Mouse (Mus musculus): ENCODE measurements at regions not wholly inside any gene's neighbourhood (a gene's known extent, or its start where the extent isn't known, plus 50 kb on each side); places are given as distances from the start of the nearest gene placed in this dataset.

- TF ChIP-seq SMC3 (IDR thresholded peaks at IDR 0.05; ENCODE audit: low read depth, low read length) (no peak), MEF2A (IDR thresholded peaks at IDR 0.05; ENCODE audit: extremely low read depth, insufficient replicate concordance, low read depth, low read length, poor library complexity, severe bottlenecking) (no peak), POLR2A (IDR thresholded peaks at IDR 0.05; ENCODE audit: control insufficient read depth in 1 of 2, insufficient read depth in 1 of 2, low read depth in 1 of 2, low read length in 2 of 2, poor library complexity in 1 of 2) (no peak), GATA1 (IDR thresholded peaks at IDR 0.05; ENCODE audit: low read depth, low read length) (no peak)
Observed at GRCm38 (mm10) chr13:38838231-38838630, 122.4 kb downstream of the Slc35b3 start.
